In genomic region chr6:47243863-47244606, GRCm38 (mm10) we compare ENCODE assay signal across 8 mouse cellular contexts.
DNase-seq lines count a peak whose midpoint lies in the region; ATAC-seq and TF ChIP-seq lines count a peak whose summit lies in the region.

No protein-coding gene starts in this region.

- no peaks in the 10 kb centered on the region for H3K9me3 ChIP-seq in heart, embryonic 13.5 days

- H3K27ac ChIP-seq in heart, embryonic 13.5 days (replicated peaks), result no peak overlapping the region
- H3K27ac ChIP-seq in cortical plate, adult 2 months (ENCODE audit: insufficient read depth, low read length), result no peak overlapping the region

- H3K4me2 ChIP-seq in heart, embryonic 13.5 days, result peak overlapping the region; percentile 62

- H3K4me1 ChIP-seq in heart, embryonic 13.5 days, result peaks cover 23% of the 10 kb centered on the region
- H3K4me1 ChIP-seq in cortical plate, adult 2 months (ENCODE audit: control insufficient read depth, insufficient read depth, low read length), result peaks cover 6% of the 10 kb centered on the region

- 16% methylated on average over 6 of the region's 6 CpGs for WGBS in heart, embryonic 13.5 days

- peak overlapping the region; percentile 30 for H3K4me3 ChIP-seq in heart, embryonic 13.5 days
- H3K4me3 ChIP-seq in cortical plate, adult 2 months (ENCODE audit: insufficient read depth, low read length), result peak overlapping the region; percentile 32

- no peak for DNase-seq in heart, adult 18-20 months
- peak; percentile 15 for DNase-seq in heart, postnatal 4 days
- DNase-seq in layer of hippocampus, adult 8-10 months (ENCODE audit: low spot score in 2 of 2), result peak; percentile 30 to 37
- peak; percentile 6 for DNase-seq in lung, postnatal 14 days
- DNase-seq in right cerebral cortex, postnatal 10 days (ENCODE audit: low spot score in 2 of 2), result peak; percentile 61 to 73
- no peak for DNase-seq in cerebellum, adult 11 months

- no peak overlapping the region for H3K9ac ChIP-seq in heart, embryonic 13.5 days

- H3K27me3 ChIP-seq in heart, embryonic 13.5 days (replicated peaks), result no peaks in the 10 kb centered on the region

- H3K36me3 ChIP-seq in heart, embryonic 13.5 days, result no peaks in the 10 kb centered on the region

- no peak for ATAC-seq in heart, embryonic 13.5 days (ENCODE audit: extremely low read depth, insufficient number of reproducible peaks, low FRiP score, low TSS enrichment)

- TF ChIP-seq CTCF in cortical plate, adult 2 months (IDR thresholded peaks at IDR 0.05; ENCODE audit: extremely low read depth, insufficient read depth, low read length), result no peak

- TF ChIP-seq POLR2A in cortical plate, adult 2 months (IDR thresholded peaks at IDR 0.05; ENCODE audit: extremely low read depth, insufficient read depth, low read length), result peak; percentile 15; the same call in 1 of the 2 replicates

Comparison
In these comparisons a context has a peak if more than half of its experiments do, and no peak if none do; other contexts are left out.
1. DNase-seq: peak in heart, postnatal 4 days (single experiment), layer of hippocampus, adult 8-10 months (2 of 2), lung, postnatal 14 days (single experiment) and right cerebral cortex, postnatal 10 days (2 of 2); none in heart, adult 18-20 months (0 of 2) and cerebellum, adult 11 months (single experiment).